Mouse (Mus musculus): Measurements from ENCODE around the gene Cbfa2t2. TPM values are rescaled to one million over a fixed set of nuclear protein-coding genes. Genes with fewer than 3 reads are reported as not detected.

Gene Cbfa2t2
- polyA plus RNA-seq, 1 experiment from 2014 or later: 62.4 TPM

GRCm38 (mm10) chr2:154549127-154549885, 113.0 kb downstream of the Cbfa2t2 start:
- Histone ChIP-seq H3K27me3 (replicated peaks) (peaks cover 13% of the 10 kb centered on the region), H3K9ac (peak overlapping the region; percentile 65), H3K36me3 (0 out of 2 replicates have a peak, but pooled peaks cover 3% of the 10 kb centered on the region), H3K4me3 (peak overlapping the region; percentile 34), H3K27ac (no peak overlapping the region), H3K4me1 (peaks cover 22% of the 10 kb centered on the region), H3K4me2 (replicated peaks) (peak overlapping the region; percentile 85), H3K9me3 (no peaks in the 10 kb centered on the region)
- peak; percentile 67 for ATAC-seq (ENCODE audit: low FRiP score, low read depth)
- 2% methylated on average over 48 of the region's 48 CpGs for WGBS

GRCm38 (mm10) chr2:154549886-154550189, 113.6 kb downstream of the Cbfa2t2 start:
- no peak overlapping the region for H3K9ac ChIP-seq
- H3K9me3 ChIP-seq: no peaks in the 10 kb centered on the region
- WGBS: 17% methylated on average over 20 of the region's 20 CpGs
- peaks cover 22% of the 10 kb centered on the region for H3K4me1 ChIP-seq
- H3K27ac ChIP-seq: no peak overlapping the region
- ATAC-seq (ENCODE audit: low FRiP score, low read depth): no peak
- H3K27me3 ChIP-seq (replicated peaks): peaks cover 13% of the 10 kb centered on the region
- peak overlapping the region; percentile 85 for H3K4me2 ChIP-seq (replicated peaks)
- 0 out of 2 replicates have a peak, but pooled peaks cover 1% of the 10 kb centered on the region for H3K36me3 ChIP-seq
- peak overlapping the region; percentile 34 for H3K4me3 ChIP-seq

- peaks cover 13% of the 10 kb centered on the region for H3K27me3 ChIP-seq (replicated peaks)
- no peak for ATAC-seq (ENCODE audit: low FRiP score, low read depth)
Measured at GRCm38 (mm10) chr2:154550937-154551336, 114.7 kb downstream of the Cbfa2t2 start.

GRCm38 (mm10) chr2:154551476-154551875, 115.2 kb downstream of the Cbfa2t2 start, which contains the start of gene Actl10:
Gene Actl10 (plus strand): TSS chr2:154551776.
- H3K27me3 ChIP-seq (replicated peaks): peaks cover 13% of the 10 kb centered on the region
- ATAC-seq (ENCODE audit: low FRiP score, low read depth): no peak
- no peak within 1 kb of the TSS for H3K9ac ChIP-seq
- H3K36me3 ChIP-seq: no peaks in the 10 kb centered on the region
- peak within 1 kb of the TSS; percentile 37 for H3K4me2 ChIP-seq (replicated peaks)
- H3K9me3 ChIP-seq: no peaks in the 10 kb centered on the region
- H3K4me3 ChIP-seq: no peak within 1 kb of the TSS
- H3K27ac ChIP-seq: no peak within 1 kb of the TSS
- peaks cover 22% of the 10 kb centered on the region for H3K4me1 ChIP-seq
- WGBS: 75% methylated on average over 4 of the region's 4 CpGs

More at GRCm38 (mm10) chr2:154550937-154551336, 114.7 kb downstream of the Cbfa2t2 start:
- no peak overlapping the region for H3K4me2 ChIP-seq (replicated peaks)
- H3K36me3 ChIP-seq: no peaks in the 10 kb centered on the region
- H3K4me3 ChIP-seq: no peak overlapping the region
- H3K9me3 ChIP-seq: no peaks in the 10 kb centered on the region
- H3K9ac ChIP-seq: no peak overlapping the region
- H3K4me1 ChIP-seq: peaks cover 22% of the 10 kb centered on the region
- WGBS: 91% methylated on average over 2 of the region's 2 CpGs
- H3K27ac ChIP-seq: no peak overlapping the region

- Histone ChIP-seq H3K27ac (no peak overlapping the region), H3K4me3 (no peak overlapping the region), H3K4me2 (replicated peaks) (peak overlapping the region; percentile 37), H3K9ac (no peak overlapping the region), H3K27me3 (replicated peaks) (peaks cover 13% of the 10 kb centered on the region), H3K4me1 (peaks cover 24% of the 10 kb centered on the region), H3K9me3 (no peaks in the 10 kb centered on the region), H3K36me3 (no peaks in the 10 kb centered on the region)
- 39% methylated on average over 21 of the region's 21 CpGs for WGBS
- peak; percentile 9 for ATAC-seq (ENCODE audit: low FRiP score, low read depth)
Measured at GRCm38 (mm10) chr2:154551927-154552326, 115.6 kb downstream of the Cbfa2t2 start.

- Histone ChIP-seq H3K4me3 (no peak overlapping the region), H3K9me3 (no peaks in the 10 kb centered on the region), H3K27ac (no peak overlapping the region), H3K4me1 (peaks cover 30% of the 10 kb centered on the region), H3K9ac (no peak overlapping the region), H3K27me3 (replicated peaks) (peaks cover 13% of the 10 kb centered on the region), H3K36me3 (no peaks in the 10 kb centered on the region), H3K4me2 (replicated peaks) (peak overlapping the region; percentile 37)
- peak; percentile 10 for ATAC-seq (ENCODE audit: low FRiP score, low read depth)
- 23% methylated on average over 27 of the region's 27 CpGs for WGBS
Measured at GRCm38 (mm10) chr2:154552424-154552907, 116.2 kb downstream of the Cbfa2t2 start.

- Histone ChIP-seq H3K9ac (no peak overlapping the region), H3K4me1 (peaks cover 36% of the 10 kb centered on the region), H3K9me3 (no peaks in the 10 kb centered on the region), H3K4me2 (replicated peaks) (no peak overlapping the region), H3K4me3 (no peak overlapping the region), H3K27ac (no peak overlapping the region), H3K27me3 (replicated peaks) (peaks cover 10% of the 10 kb centered on the region), H3K36me3 (no peaks in the 10 kb centered on the region)
- WGBS: 83% methylated on average over 6 of the region's 6 CpGs
- ATAC-seq (ENCODE audit: low FRiP score, low read depth): no peak
Measured at GRCm38 (mm10) chr2:154555235-154555634, 119.0 kb downstream of the Cbfa2t2 start.

GRCm38 (mm10) chr2:154557184-154557832, 121.0 kb downstream of the Cbfa2t2 start:
- H3K4me3 ChIP-seq: no peak overlapping the region
- WGBS: 57% methylated on average over 5 of the region's 5 CpGs

GRCm38 (mm10) chr2:154558264-154559039, 122.2 kb downstream of the Cbfa2t2 start, which contains the start of gene Necab3:
Gene Necab3 (minus strand): TSS chr2:154558890.
- H3K4me1 ChIP-seq: peaks cover 24% of the 10 kb centered on the region
- peak within 1 kb of the TSS; percentile 28 for H3K4me3 ChIP-seq
- H3K27ac ChIP-seq: 0 out of 2 replicates have a peak within 1 kb of the TSS, but pooled peaks have one; percentile 26
- peaks cover 18% of the 10 kb centered on the region for H3K36me3 ChIP-seq
- ATAC-seq (ENCODE audit: low FRiP score, low read depth): peak; percentile 85
- H3K9ac ChIP-seq: peak within 1 kb of the TSS; percentile 54
- peak within 1 kb of the TSS; percentile 68 for H3K4me2 ChIP-seq (replicated peaks)
- no peaks in the 10 kb centered on the region for H3K9me3 ChIP-seq
- WGBS: 5% methylated on average over 33 of the region's 34 CpGs
- no peaks in the 10 kb centered on the region for H3K27me3 ChIP-seq (replicated peaks)

More at GRCm38 (mm10) chr2:154557184-154557832, 121.0 kb downstream of the Cbfa2t2 start:
- Histone ChIP-seq H3K27ac (no peak overlapping the region), H3K9ac (no peak overlapping the region), H3K9me3 (no peaks in the 10 kb centered on the region), H3K4me2 (replicated peaks) (peak overlapping the region; percentile 68; the same call in 1 of the 2 replicates), H3K36me3 (peaks cover 9% of the 10 kb centered on the region), H3K4me1 (peaks cover 30% of the 10 kb centered on the region), H3K27me3 (replicated peaks) (peaks cover under 1% of the 10 kb centered on the region; the same call in 1 of the 2 replicates)
- no peak for ATAC-seq (ENCODE audit: low FRiP score, low read depth)

GRCm38 (mm10) chr2:154563612-154564170, 127.4 kb downstream of the Cbfa2t2 start:
- Histone ChIP-seq H3K9me3 (no peaks in the 10 kb centered on the region), H3K27me3 (replicated peaks) (no peaks in the 10 kb centered on the region), H3K36me3 (peaks cover 28% of the 10 kb centered on the region), H3K27ac (no peak overlapping the region), H3K9ac (no peak overlapping the region), H3K4me1 (peaks cover 34% of the 10 kb centered on the region), H3K4me3 (no peak overlapping the region), H3K4me2 (replicated peaks) (no peak overlapping the region)
- no peak for ATAC-seq (ENCODE audit: low FRiP score, low read depth)
- 90% methylated on average over 22 of the region's 22 CpGs for WGBS

- 66% methylated on average over 3 of the region's 3 CpGs for WGBS
- H3K4me3 ChIP-seq: no peak overlapping the region
- no peak overlapping the region for H3K9ac ChIP-seq
- H3K27ac ChIP-seq: no peak overlapping the region
- peaks cover 41% of the 10 kb centered on the region for H3K4me1 ChIP-seq
- ATAC-seq (ENCODE audit: low FRiP score, low read depth): no peak
- H3K27me3 ChIP-seq (replicated peaks): no peaks in the 10 kb centered on the region
- peaks cover 28% of the 10 kb centered on the region for H3K36me3 ChIP-seq
- peak overlapping the region; percentile 96; the same call in 1 of the 2 replicates for H3K4me2 ChIP-seq (replicated peaks)
- no peaks in the 10 kb centered on the region for H3K9me3 ChIP-seq
Measured at GRCm38 (mm10) chr2:154565562-154565961, 129.3 kb downstream of the Cbfa2t2 start.

Measured in neural tube, embryonic 12.5 days (tissue).